ENCODE assay signal across 1 mouse cellular context in the genomic region with DNA sequence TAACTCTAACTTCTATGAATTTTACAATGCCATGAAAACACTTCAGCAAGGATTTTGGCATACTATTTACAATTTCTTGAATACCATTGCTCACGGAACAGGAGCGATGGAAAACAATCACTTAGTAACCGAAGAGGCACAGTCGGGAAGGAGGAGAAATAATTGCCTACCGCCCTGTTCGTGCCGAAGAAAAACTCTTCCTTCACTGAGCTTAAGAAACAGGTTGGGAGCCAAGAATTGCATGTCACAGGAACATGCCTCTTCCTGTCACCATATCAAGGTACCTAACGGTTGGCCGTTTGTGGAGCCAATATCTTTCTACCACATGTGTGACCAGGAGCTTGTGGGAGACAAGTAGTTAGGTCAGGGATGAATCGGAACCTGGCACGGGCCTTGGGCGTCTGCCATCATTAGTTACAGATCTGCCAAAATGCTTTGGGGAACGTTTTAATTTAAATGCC.
TF ChIP-seq lines count a peak whose summit lies in the region.

No protein-coding gene starts in this region.

TF ChIP-seq in MEL, 35 proteins besides CTCF, POLR2A, EP300 and RAD21 (continued from another document):
- TF ChIP-seq GATA1 (IDR thresholded peaks at IDR 0.05; ENCODE audit: low read depth, low read length) (peak; percentile 80), HCFC1 (IDR thresholded peaks at IDR 0.05; ENCODE audit: low read depth, low read length) (no peak), MYC (IDR thresholded peaks at IDR 0.05; ENCODE audit: low read depth, low read length) (peak; percentile 76; the same call in 1 of the 2 replicates), E2F4 (IDR thresholded peaks at IDR 0.05; ENCODE audit: borderline replicate concordance, low read depth, low read length) (0 out of 2 replicates have a peak, but pooled peaks have one; percentile 15)
